Mouse (Mus musculus) limb, embryonic 13.5 days (tissue): ENCODE results near the gene Zfp687. TPM values are rescaled to one million over a fixed set of nuclear protein-coding genes. Genes with fewer than 3 reads are reported as not detected.

ENCODE experiments used
- ATAC-seq: fragments of 200-750 bp; cut with Nextera tagmentation; 2 replicates; pipeline ENCODE4 v1.8.0; 2017; ENCODE audit warnings: low read depth, moderate number of reproducible peaks, moderate TSS enrichment; ENCODE audit not compliant: low FRiP score
- H3K27ac ChIP-seq: fragments of 300-500 bp; sonication (generic); 2 replicates; pipeline ENCODE4 v1.5.1; 2015; ENCODE audit warnings: inconsistent platforms, mild to moderate bottlenecking, moderate library complexity
- H3K27me3 ChIP-seq: fragments of 300-500 bp; sonication (generic); 2 replicates; pipeline ENCODE4 v1.6.1; 2015; ENCODE audit warnings: mild to moderate bottlenecking, inconsistent platforms
- H3K36me3 ChIP-seq: fragments of 300-500 bp; sonication (generic); 2 replicates; pipeline ENCODE4 v1.6.1; 2015; ENCODE audit warnings: inconsistent platforms, mild to moderate bottlenecking, moderate library complexity
- H3K4me1 ChIP-seq: fragments of 300-500 bp; sonication (generic); 2 replicates; pipeline ENCODE4 v1.6.1; 2015; ENCODE audit warnings: inconsistent platforms
- H3K4me2 ChIP-seq: fragments of 300-500 bp; sonication (generic); replicated peaks from 2 replicates; pipeline ENCODE4 v1.6.1; 2015; ENCODE audit warnings: inconsistent platforms, mild to moderate bottlenecking, moderate library complexity
- H3K4me3 ChIP-seq: fragments of 300-500 bp; sonication (generic); 2 replicates; pipeline ENCODE4 v1.5.1; 2015; ENCODE audit warnings: moderate library complexity, mild to moderate bottlenecking, inconsistent platforms
- H3K9ac ChIP-seq: fragments of 300-500 bp; sonication (generic); 2 replicates; pipeline ENCODE4 v1.6.1; 2015; ENCODE audit warnings: mild to moderate bottlenecking, inconsistent platforms
- H3K9me3 ChIP-seq: fragments of 300-500 bp; sonication (generic); 2 replicates; pipeline ENCODE4 v1.6.1; 2016; ENCODE audit warnings: inconsistent platforms
- WGBS: fragments of 180-500 bp; shearing (Covaris S2); methylation state at CpG from one replicate; pipeline ENCODE4 v1.1.7; 2015; 5-methylcytosine and 5-hydroxymethylcytosine counted together
- polyA plus RNA-seq: library from polyadenylated mRNA; unstranded; fragments of >200 nt; fragmentation: Nextera tagmentation; extraction: Ambion mirVana; gene quantifications from 2 replicates; pipeline ENCODE4 v1.2.1, GENCODE M21; 2015

Gene Zfp687
- polyA plus RNA-seq, 1 experiment from 2014 or later: 24.4 TPM

DNA sequence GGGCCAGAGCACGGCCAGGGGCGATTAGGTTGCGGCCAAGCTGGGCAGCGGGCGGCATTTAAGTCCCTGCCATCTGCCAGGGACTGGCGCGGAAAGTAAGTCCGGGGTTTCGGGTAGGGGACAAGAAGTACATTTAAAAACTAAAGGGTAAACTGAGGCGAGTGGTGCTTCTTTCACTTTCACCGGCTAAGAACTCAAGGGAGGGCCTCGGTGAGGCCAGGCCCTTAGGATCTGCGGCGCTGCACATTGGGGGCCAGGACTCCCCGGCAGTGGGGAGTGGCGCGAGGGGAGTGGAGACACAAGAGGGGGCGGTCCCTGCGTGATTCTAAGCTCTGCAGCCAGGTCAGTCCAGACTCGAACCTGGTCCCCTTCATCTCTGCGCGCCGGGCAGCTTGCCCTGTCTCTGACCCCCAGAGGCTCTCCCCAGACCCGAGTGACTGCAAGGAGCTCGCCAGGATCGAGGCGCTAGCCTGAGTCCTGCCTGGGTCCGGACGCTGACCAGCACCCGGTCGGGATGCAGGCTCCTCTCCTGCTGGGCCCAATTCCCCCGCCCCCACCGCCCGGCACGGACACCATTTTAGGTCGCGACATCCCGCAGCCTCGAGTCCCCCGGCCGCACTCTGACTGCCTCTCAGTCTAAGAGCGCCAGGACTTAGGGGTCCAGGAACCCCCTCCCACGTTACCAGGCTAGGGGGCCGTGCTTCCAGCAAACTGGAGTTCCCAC is 658 bp downstream of the Zfp687 start:
- ATAC-seq: no peak
- H3K36me3 ChIP-seq: peaks cover 29% of the 10 kb centered on the region
- H3K9ac ChIP-seq: peak overlapping the region; percentile 85
- H3K27me3 ChIP-seq: no peaks in the 10 kb centered on the region
- under 1% methylated on average over 39 of the region's 44 CpGs for WGBS
- no peaks in the 10 kb centered on the region for H3K9me3 ChIP-seq
- peak overlapping the region; percentile 81 for H3K4me3 ChIP-seq
- peaks cover 27% of the 10 kb centered on the region for H3K4me1 ChIP-seq
- H3K27ac ChIP-seq: peak overlapping the region; percentile 66
- peak overlapping the region; percentile 95 for H3K4me2 ChIP-seq

DNA sequence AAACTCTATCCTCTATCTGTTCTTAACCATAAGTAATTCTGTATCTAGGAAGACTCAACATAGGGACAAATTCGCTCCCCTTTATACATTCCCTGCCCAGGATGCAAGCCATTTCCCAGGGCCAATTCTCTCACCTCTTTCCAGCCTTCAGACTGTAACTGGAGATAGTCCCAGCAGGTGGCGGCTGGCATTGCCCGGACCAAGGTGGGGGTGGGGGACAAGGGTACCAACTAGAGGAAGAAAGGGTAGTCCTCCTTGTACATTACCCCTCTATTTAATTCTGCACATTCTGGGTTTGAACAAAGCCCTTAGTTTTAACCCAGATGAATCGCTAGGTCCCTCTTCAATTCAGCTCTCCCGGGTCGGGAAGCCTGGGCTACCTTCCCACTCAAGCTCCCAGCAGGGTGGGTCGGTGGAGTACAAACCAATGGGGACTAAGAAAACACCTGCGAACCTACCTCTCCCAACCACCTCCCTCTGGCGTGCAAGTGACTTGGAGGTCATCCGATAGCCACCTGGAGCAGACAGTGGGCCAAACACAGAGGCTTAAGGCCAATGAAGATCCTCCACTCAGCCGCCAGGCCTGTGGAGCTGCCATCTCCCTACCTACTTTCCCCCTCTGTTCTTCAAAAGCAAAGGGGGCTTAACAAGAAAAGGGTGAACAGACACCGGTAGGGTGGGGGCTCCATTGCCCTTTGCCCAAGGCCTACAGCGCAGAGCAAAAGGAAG is 1.4 kb downstream of the Zfp687 start:
- ATAC-seq: no peak
- WGBS: 14% methylated on average over 13 of the region's 13 CpGs
- peaks cover 27% of the 10 kb centered on the region for H3K4me1 ChIP-seq
- no peaks in the 10 kb centered on the region for H3K9me3 ChIP-seq
- H3K4me2 ChIP-seq: peak overlapping the region; percentile 95
- H3K27me3 ChIP-seq: no peaks in the 10 kb centered on the region
- H3K36me3 ChIP-seq: peaks cover 36% of the 10 kb centered on the region
- peak overlapping the region; percentile 66; the same call in 1 of the 2 replicates for H3K27ac ChIP-seq
- peak overlapping the region; percentile 85 for H3K9ac ChIP-seq
- H3K4me3 ChIP-seq: peak overlapping the region; percentile 81

DNA sequence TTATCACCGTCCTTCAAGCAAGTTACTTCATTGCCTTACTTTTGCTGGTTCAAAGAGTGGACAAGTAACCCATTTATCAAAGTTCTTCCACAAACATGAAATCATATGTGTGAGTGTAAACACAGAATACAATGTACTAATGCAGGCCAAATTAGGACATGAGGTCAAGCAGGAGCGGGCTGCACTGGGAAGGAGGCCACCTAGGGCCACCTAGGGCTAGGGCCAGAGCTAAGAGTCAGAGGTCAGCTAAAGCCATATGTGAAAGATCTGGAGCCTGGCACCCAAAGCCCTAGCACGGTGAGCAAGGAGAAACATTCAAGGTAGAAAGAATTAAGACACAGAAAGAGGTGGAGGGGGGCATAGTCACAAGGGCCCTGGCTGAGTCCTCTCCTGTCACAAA is 2.3 kb downstream of the Zfp687 start:
- H3K9ac ChIP-seq: no peak overlapping the region
- no peak overlapping the region for H3K27ac ChIP-seq
- no peaks in the 10 kb centered on the region for H3K9me3 ChIP-seq
- no peaks in the 10 kb centered on the region for H3K27me3 ChIP-seq
- WGBS: 83% methylated on average over 3 of the region's 3 CpGs
- no peak for ATAC-seq
- H3K36me3 ChIP-seq: peaks cover 45% of the 10 kb centered on the region
- peak overlapping the region; percentile 95 for H3K4me2 ChIP-seq
- peak overlapping the region; percentile 81; the same call in 1 of the 2 replicates for H3K4me3 ChIP-seq
- H3K4me1 ChIP-seq: peaks cover 27% of the 10 kb centered on the region

DNA sequence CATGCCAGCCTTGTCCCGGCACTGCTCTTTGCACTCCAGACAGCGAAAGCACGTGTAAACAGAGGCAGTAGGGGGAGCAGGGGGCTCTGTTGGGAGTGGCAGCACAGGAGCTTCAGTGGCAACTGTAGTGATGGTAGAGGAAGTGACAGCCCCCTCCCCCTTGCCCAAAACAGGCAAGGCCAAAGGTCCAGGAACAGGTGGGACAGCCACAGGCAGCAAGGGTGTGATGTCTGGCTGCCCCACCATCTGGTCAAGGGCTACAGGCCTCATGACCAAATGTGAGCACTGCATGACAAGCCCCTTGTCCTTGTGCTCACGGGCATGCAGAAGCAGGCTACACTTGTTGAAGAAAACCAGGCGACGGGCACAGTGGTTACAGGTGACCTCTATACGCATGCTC is 4.9 kb downstream of the Zfp687 start:
- Histone ChIP-seq H3K36me3 (peaks cover 69% of the 10 kb centered on the region), H3K27me3 (no peaks in the 10 kb centered on the region), H3K4me3 (no peak overlapping the region), H3K4me1 (peaks cover 20% of the 10 kb centered on the region), H3K9ac (no peak overlapping the region), H3K9me3 (no peaks in the 10 kb centered on the region), H3K27ac (no peak overlapping the region), H3K4me2 (no peak overlapping the region)
- WGBS: 83% methylated on average over 7 of the region's 7 CpGs
- no peak for ATAC-seq

DNA sequence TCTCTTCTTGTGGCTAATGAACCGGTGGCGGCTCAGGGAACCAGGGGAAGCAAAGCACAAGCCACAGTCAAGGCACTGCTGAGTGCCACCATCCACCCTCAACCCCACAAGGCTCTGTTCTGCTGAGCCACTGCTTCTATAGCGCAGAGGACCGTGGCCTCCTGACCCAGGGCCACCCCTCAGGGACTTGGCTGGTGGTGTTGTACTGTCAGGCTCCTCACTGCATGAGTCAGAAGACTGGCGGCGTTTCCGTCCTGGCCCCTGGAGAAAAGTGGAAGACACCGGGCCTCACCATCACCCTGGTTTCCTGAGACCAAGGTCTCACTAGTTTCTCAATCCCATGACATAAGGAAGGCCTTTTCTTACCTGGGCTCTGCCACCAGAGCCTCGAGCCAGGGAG is 7.5 kb downstream of the Zfp687 start:
- Histone ChIP-seq H3K27ac (no peak overlapping the region), H3K27me3 (no peaks in the 10 kb centered on the region), H3K36me3 (peaks cover 93% of the 10 kb centered on the region), H3K4me1 (0 out of 2 replicates have a peak, but pooled peaks cover 1% of the 10 kb centered on the region), H3K4me3 (no peak overlapping the region), H3K4me2 (no peak overlapping the region), H3K9me3 (no peaks in the 10 kb centered on the region), H3K9ac (no peak overlapping the region)
- no peak for ATAC-seq
- 87% methylated on average over 9 of the region's 9 CpGs for WGBS

DNA sequence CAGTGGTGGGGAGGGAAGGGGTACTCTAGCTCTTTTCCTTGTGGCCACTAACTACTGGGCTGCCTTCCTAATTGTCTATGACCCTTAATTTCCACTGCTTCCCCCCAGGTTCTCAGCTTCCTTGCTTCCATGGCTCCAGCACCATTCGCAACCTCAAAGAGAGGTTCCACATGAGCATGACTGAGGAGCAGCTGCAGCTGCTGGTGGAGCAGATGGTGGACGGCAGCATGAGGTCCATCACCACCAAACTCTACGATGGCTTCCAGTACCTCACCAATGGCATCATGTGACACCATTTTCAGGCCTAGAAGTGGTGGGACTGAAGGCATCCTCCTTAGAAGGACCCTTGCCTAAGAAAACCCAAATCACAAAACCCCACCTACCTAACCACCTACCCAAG is 9.6 kb downstream of the Zfp687 start:
- no peak overlapping the region for H3K4me2 ChIP-seq
- no peaks in the 10 kb centered on the region for H3K4me1 ChIP-seq
- no peak for ATAC-seq
- no peak overlapping the region for H3K9ac ChIP-seq
- H3K9me3 ChIP-seq: no peaks in the 10 kb centered on the region
- H3K27me3 ChIP-seq: no peaks in the 10 kb centered on the region
- peaks cover 92% of the 10 kb centered on the region for H3K36me3 ChIP-seq
- 92% methylated on average over 3 of the region's 3 CpGs for WGBS
- H3K4me3 ChIP-seq: no peak overlapping the region
- no peak overlapping the region for H3K27ac ChIP-seq

DNA sequence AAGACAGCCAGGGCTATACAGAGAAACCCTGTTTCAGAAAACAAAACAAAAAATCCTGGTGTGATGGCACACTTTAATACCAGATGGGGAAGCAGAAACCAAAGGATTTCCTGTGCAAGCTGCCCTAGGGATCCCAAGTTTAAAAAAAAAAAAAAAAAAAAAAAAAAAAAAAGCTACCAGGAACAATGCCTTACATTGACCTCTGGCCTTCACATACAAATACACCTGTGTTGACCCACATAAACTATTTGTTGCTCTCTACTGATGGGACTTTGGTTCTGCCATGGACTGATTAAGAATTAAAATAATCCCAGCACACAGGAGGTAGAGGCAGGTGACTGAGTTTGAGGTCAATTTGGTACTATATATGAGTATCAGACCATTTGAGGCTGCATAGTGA is 12.0 kb downstream of the Zfp687 start:
- Histone ChIP-seq H3K27ac (no peak overlapping the region), H3K9ac (no peak overlapping the region), H3K4me2 (no peak overlapping the region), H3K4me3 (no peak overlapping the region), H3K9me3 (no peaks in the 10 kb centered on the region), H3K36me3 (peaks cover 92% of the 10 kb centered on the region), H3K4me1 (no peaks in the 10 kb centered on the region), H3K27me3 (no peaks in the 10 kb centered on the region)
- ATAC-seq: no peak

DNA sequence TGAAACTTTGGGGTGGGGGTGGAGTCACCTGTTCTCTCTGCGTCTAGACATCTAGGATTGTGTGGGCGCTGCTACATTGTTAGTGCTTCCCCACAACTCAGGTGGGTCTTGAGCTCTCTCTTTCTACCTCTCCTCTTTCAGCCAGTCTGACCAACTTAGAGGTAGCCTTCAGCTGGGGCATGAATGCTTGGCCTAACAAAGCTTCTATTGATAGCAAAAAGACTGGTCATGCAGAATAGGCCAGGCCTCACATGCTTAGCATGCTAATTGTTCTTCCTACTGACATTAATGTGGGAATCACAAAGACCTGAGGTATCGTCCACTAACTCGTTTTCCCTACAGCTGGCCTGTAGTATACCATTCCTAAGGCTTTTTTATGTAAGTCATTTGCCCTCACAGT is 12.7 kb downstream of the Zfp687 start:
- no peaks in the 10 kb centered on the region for H3K27me3 ChIP-seq
- H3K9ac ChIP-seq: no peak overlapping the region
- no peaks in the 10 kb centered on the region for H3K4me1 ChIP-seq
- 87% methylated on average over 4 of the region's 4 CpGs for WGBS
- no peak for ATAC-seq
- H3K36me3 ChIP-seq: peaks cover 92% of the 10 kb centered on the region
- H3K27ac ChIP-seq: no peak overlapping the region
- H3K9me3 ChIP-seq: no peaks in the 10 kb centered on the region
- H3K4me2 ChIP-seq: no peak overlapping the region
- no peak overlapping the region for H3K4me3 ChIP-seq

DNA sequence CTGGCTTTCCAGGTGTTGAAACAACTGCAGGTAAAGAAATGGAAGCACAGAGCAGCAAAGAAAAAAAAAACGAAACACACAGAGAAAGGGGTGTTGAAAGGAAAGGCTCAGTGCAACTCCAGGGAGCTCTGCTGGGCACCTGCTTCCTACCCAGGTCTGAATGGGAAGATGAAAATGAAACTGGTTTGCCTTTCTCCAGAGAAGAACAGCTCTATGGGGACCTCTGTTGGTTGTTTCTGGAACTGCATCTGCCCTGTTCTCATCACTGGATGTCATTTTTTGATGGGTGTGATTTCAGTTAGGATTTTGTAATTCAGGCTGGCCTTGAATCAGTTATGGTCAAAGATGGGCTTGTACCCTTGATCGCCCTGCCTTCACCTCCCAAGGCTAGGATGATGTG is 18.3 kb downstream of the Zfp687 start:
- no peaks in the 10 kb centered on the region for H3K27me3 ChIP-seq
- 44% methylated on average over 2 of the region's 2 CpGs for WGBS
- no peak overlapping the region for H3K4me3 ChIP-seq
- H3K27ac ChIP-seq: no peak overlapping the region
- no peaks in the 10 kb centered on the region for H3K9me3 ChIP-seq
- H3K4me2 ChIP-seq: no peak overlapping the region
- no peaks in the 10 kb centered on the region for H3K4me1 ChIP-seq
- H3K9ac ChIP-seq: no peak overlapping the region
- no peak for ATAC-seq
- peaks cover 97% of the 10 kb centered on the region for H3K36me3 ChIP-seq

DNA sequence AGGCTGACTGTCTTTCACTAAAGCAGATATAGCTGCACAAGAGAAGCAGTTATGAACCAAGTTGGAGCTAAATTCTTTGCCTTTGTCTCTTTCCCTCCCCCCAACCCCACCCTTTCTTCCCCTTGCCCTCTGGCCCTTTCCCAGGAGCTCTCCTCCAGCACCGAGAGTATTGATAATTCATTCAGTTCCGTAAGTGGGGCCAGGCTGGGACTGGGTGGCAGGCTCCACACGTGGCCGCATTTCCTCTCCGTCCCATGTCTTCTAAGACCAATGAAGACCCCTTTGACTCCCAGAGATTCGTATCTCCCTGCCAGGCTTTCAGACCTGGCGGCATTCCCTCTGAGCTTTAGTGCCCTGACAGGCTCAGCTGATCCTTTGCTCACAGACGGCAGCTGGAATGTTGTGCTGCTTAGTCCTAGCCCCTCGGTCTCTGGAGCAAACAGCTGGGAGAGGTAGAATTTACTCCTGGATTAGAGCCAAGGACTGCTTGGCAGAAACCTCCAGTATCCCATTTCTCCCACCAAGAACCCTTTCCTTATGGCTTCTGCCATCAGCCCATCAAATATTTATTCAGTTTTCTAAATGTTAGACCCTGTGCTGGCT is 26.0 kb downstream of the Zfp687 start:
- Histone ChIP-seq H3K36me3 (peaks cover 69% of the 10 kb centered on the region), H3K27ac (peak overlapping the region; percentile 67), H3K9ac (0 out of 2 replicates have a peak overlapping the region, but pooled peaks have one; percentile 14), H3K9me3 (no peaks in the 10 kb centered on the region), H3K4me3 (no peak overlapping the region), H3K4me1 (peaks cover 32% of the 10 kb centered on the region), H3K4me2 (peak overlapping the region; percentile 38), H3K27me3 (no peaks in the 10 kb centered on the region)
- 42% methylated on average over 9 of the region's 9 CpGs for WGBS
- ATAC-seq: peak; percentile 87

DNA sequence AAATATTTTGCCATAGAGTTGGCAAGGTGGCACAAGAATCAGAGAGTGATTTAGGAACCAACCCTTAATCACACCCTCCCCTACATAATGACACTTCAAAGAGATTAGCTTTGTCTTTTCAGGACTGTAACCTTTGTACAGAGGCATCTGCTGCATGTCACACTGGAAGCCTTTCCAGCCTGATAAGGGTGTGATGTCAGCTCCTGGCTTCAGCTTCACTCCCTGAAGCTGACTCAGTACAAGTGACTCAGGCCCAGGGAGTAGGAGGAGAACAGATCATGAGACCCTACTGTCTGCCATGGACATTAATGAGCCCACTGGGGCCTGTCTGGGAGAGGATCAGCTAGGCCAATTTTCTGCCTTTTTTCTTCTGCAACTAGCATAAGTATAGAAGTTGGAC is 27.7 kb downstream of the Zfp687 start:
- Histone ChIP-seq H3K4me1 (peaks cover 32% of the 10 kb centered on the region), H3K9me3 (no peaks in the 10 kb centered on the region), H3K4me3 (no peak overlapping the region), H3K36me3 (peaks cover 65% of the 10 kb centered on the region), H3K9ac (no peak overlapping the region), H3K27me3 (no peaks in the 10 kb centered on the region), H3K27ac (no peak overlapping the region), H3K4me2 (no peak overlapping the region)
- no peak for ATAC-seq

DNA sequence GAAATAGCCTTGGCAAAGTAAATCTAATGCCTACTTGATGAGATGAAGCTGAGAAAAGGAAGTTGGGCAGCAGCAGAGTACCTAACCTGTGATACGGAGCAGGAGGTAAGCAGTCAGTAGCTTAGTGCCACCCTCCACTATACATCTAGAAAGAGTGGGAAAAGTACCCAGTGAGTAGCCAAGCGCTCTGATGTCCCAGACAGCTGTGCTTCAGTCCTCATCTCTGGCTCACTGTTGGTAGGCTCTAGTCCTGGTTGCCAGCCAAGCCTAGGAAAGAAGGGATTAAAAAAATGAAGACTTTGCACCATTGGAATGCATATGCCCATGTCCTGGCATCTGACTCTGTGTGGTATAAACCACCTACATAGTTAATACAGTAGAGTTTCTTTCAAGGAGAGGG is 29.7 kb downstream of the Zfp687 start:
- H3K9me3 ChIP-seq: no peaks in the 10 kb centered on the region
- no peak overlapping the region for H3K9ac ChIP-seq
- H3K36me3 ChIP-seq: peaks cover 69% of the 10 kb centered on the region
- H3K27ac ChIP-seq: no peak overlapping the region
- WGBS: 90% methylated on average over 2 of the region's 2 CpGs
- peaks cover 32% of the 10 kb centered on the region for H3K4me1 ChIP-seq
- H3K27me3 ChIP-seq: no peaks in the 10 kb centered on the region
- H3K4me2 ChIP-seq: no peak overlapping the region
- H3K4me3 ChIP-seq: no peak overlapping the region
- ATAC-seq: no peak
